In the genomic region with DNA sequence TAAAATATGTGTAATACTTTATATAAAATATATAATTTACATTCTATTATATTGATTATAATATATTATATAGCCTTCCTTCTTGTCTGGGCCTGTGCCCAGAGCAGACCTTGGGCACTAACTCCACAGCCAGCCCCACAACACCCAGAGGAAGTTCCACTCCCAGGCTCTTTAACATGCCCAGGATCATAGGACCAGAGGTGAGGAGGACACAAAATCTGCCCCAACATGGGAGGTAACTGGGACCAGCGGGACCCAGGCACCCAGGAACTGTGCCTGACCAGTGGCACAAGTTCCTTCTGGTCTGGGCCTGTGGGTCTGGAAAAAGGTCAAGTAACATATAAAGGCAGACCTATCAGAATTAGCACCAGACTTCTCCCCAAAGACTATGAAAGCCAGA, we compare ENCODE assay signal across 34 mouse cellular contexts.
"Had no signal": no experiment of that assay in that cellular context is flagged by ENCODE, and none has a peak within 500 bp of the region (broad histone marks: within the 10 kb centered on the region; RNA-seq: fewer than 3 reads in every experiment).

No protein-coding gene starts in this region.

- ATAC-seq: hindbrain, embryonic 16.5 days; hindbrain, postnatal 0 days; inflammation-experienced regulatory T-cells, adult 6 months; intestine, embryonic 15.5 days; intestine, embryonic 16.5 days; intestine, postnatal 0 days had no signal

- H3K9me3 ChIP-seq: heart, embryonic 10.5 days; heart, embryonic 13.5 days; heart, embryonic 15.5 days; hindbrain, embryonic 10.5 days; hindbrain, embryonic 12.5 days; hindbrain, embryonic 15.5 days; intestine, embryonic 15.5 days; kidney, embryonic 15.5 days had no signal

- H3K27ac ChIP-seq: heart, embryonic 10.5 days; heart, embryonic 13.5 days; heart, embryonic 15.5 days; hindbrain, embryonic 10.5 days; hindbrain, embryonic 12.5 days; hindbrain, embryonic 13.5 days; hindbrain, embryonic 14.5 days; hindbrain, embryonic 15.5 days; hindbrain, postnatal 0 days; intestine, embryonic 15.5 days; kidney, embryonic 15.5 days; kidney, postnatal 0 days; layer of hippocampus, adult 2 months had no signal

- H3K9ac ChIP-seq: heart, embryonic 13.5 days; heart, embryonic 15.5 days; hindbrain, embryonic 12.5 days; hindbrain, embryonic 13.5 days; hindbrain, embryonic 14.5 days; hindbrain, embryonic 15.5 days; intestine, embryonic 15.5 days; kidney, embryonic 15.5 days had no signal

- H3K27me3 ChIP-seq: heart, embryonic 13.5 days; heart, embryonic 15.5 days; hindbrain, embryonic 12.5 days; hindbrain, embryonic 13.5 days; hindbrain, embryonic 15.5 days; intestine, embryonic 15.5 days; kidney, embryonic 15.5 days had no signal

- H3K4me1 ChIP-seq: heart, embryonic 10.5 days; heart, embryonic 13.5 days; heart, embryonic 15.5 days; hindbrain, embryonic 10.5 days; hindbrain, embryonic 12.5 days; hindbrain, embryonic 13.5 days; hindbrain, embryonic 15.5 days; intestine, embryonic 15.5 days; kidney, embryonic 15.5 days had no signal

- H3K4me3 ChIP-seq: heart, embryonic 10.5 days; heart, embryonic 13.5 days; heart, embryonic 15.5 days; hindbrain, embryonic 10.5 days; hindbrain, embryonic 12.5 days; hindbrain, embryonic 13.5 days; hindbrain, embryonic 15.5 days; intestine, embryonic 15.5 days; kidney, embryonic 15.5 days; layer of hippocampus, adult 2 months had no signal

- H3K36me3 ChIP-seq: heart, embryonic 10.5 days; heart, embryonic 13.5 days; heart, embryonic 15.5 days; hindbrain, embryonic 10.5 days; hindbrain, embryonic 12.5 days; hindbrain, embryonic 13.5 days; hindbrain, embryonic 15.5 days; intestine, embryonic 15.5 days; kidney, embryonic 15.5 days had no signal

- DNase-seq: heart, postnatal 10 days; heart, postnatal 14 days; heart, postnatal 36 days; heart, postnatal 4 days; kidney, adult 11 months; kidney, adult 18-20 months; kidney, adult 2 months; kidney, adult 8-10 months; kidney, adult 9 months; kidney, postnatal 10 days; kidney, postnatal 14 days; kidney, postnatal 25 days; kidney, postnatal 36 days; kidney, postnatal 4 days; layer of hippocampus, adult 9-11 months; layer of hippocampus, postnatal 36 days had no signal

- H3K4me2 ChIP-seq: heart, embryonic 11.5 days; heart, embryonic 13.5 days; heart, embryonic 15.5 days; hindbrain, embryonic 12.5 days; hindbrain, embryonic 13.5 days; hindbrain, embryonic 14.5 days; hindbrain, embryonic 15.5 days; intestine, embryonic 15.5 days; kidney, embryonic 15.5 days had no signal
